Mouse (Mus musculus) stomach, postnatal 0 days (tissue): ENCODE measurements at regions not wholly inside any gene's neighbourhood (a gene's known extent, or its start where the extent isn't known, plus 50 kb on each side); places are given as distances from the start of the nearest gene placed in this dataset.

Experiments
- ATAC-seq: fragments of 200-750 bp; cut with Nextera tagmentation; 2 replicates; pipeline ENCODE4 v1.8.0; 2017; ENCODE audit not compliant: low FRiP score, low TSS enrichment
- DNase-seq: peaks from one replicate; pipeline ENCODE4 v3.0.0-alpha.2; 2016; ENCODE audit warnings: low spot score
- H3K27ac ChIP-seq: fragments of 300-500 bp; sonication (generic); replicated peaks from 2 replicates; pipeline ENCODE4 v1.5.1; 2014; ENCODE audit warnings: mild to moderate bottlenecking, control low read depth
- H3K27me3 ChIP-seq: fragments of 300-500 bp; sonication (generic); 2 replicates; pipeline ENCODE4 v1.6.1; 2014; ENCODE audit warnings: low read length; ENCODE audit not compliant: control insufficient read depth, insufficient read depth
- H3K36me3 ChIP-seq: fragments of 300-500 bp; sonication (generic); 2 replicates; pipeline ENCODE4 v1.6.1; 2014; ENCODE audit warnings: low read length, mixed read lengths; ENCODE audit not compliant: control insufficient read depth, insufficient read depth
- H3K4me1 ChIP-seq: fragments of 300-500 bp; sonication (generic); replicated peaks from 2 replicates; pipeline ENCODE4 v1.6.1; 2014; ENCODE audit warnings: antibody characterized with exemption; ENCODE audit not compliant: control insufficient read depth, insufficient read depth
- H3K4me2 ChIP-seq: fragments of 300-500 bp; sonication (generic); replicated peaks from 2 replicates; pipeline ENCODE4 v1.6.1; 2014; ENCODE audit warnings: low read depth, mild to moderate bottlenecking, control low read depth, moderate library complexity
- H3K4me3 ChIP-seq: fragments of 300-500 bp; sonication (generic); 2 replicates; pipeline ENCODE4 v1.5.1; 2014; ENCODE audit warnings: low read depth, low read length, control low read depth
- H3K9ac ChIP-seq: fragments of 300-500 bp; sonication (generic); 2 replicates; pipeline ENCODE4 v1.6.1; 2014; ENCODE audit warnings: mild to moderate bottlenecking, low read length, control low read depth, mixed read lengths
- H3K9me3 ChIP-seq: fragments of 300-500 bp; sonication (generic); 2 replicates; pipeline ENCODE4 v1.6.1; 2016; ENCODE audit warnings: low read length; ENCODE audit not compliant: control insufficient read depth
- CTCF ChIP-seq: IDR thresholded peaks from 2 replicates; pipeline ENCODE4 v1.5.1; 2016; ENCODE audit warnings: antibody characterized with exemption, low read depth, mild to moderate bottlenecking, moderate library complexity
- EP300 ChIP-seq: optimal IDR thresholded peaks from 2 replicates; pipeline ENCODE3; 2016; ENCODE audit warnings: antibody characterized with exemption
- WGBS: fragments of 180-500 bp; shearing (Covaris S2); extraction: QIAGEN DNeasy Blood & Tissue Kit; methylation state at CpG from one replicate; pipeline ENCODE4 v1.1.7; 2014; 5-methylcytosine and 5-hydroxymethylcytosine counted together

- Histone ChIP-seq H3K9me3 (no peaks in the 10 kb centered on the region), H3K4me3 (no peak overlapping the region), H3K27ac (no peak overlapping the region), H3K9ac (no peak overlapping the region), H3K4me2 (no peak overlapping the region), H3K36me3 (no peaks in the 10 kb centered on the region), H3K4me1 (no peaks in the 10 kb centered on the region), H3K27me3 (no peaks in the 10 kb centered on the region)
- DNase-seq, result no peak
- no peak for TF ChIP-seq CTCF
- TF ChIP-seq EP300, result no peak
- ATAC-seq, result no peak
- WGBS, result 55% methylated on average over 4 of the region's 4 CpGs
Observed at GRCm38 (mm10) chr12:71616121-71616520, 214.8 kb upstream of the Daam1 start.

- ATAC-seq, result no peak
- 52% methylated on average over 6 of the region's 6 CpGs for WGBS
- no peak overlapping the region for H3K27ac ChIP-seq
Observed at GRCm38 (mm10) chr12:71618466-71618865, 212.4 kb upstream of the Daam1 start.

DNA sequence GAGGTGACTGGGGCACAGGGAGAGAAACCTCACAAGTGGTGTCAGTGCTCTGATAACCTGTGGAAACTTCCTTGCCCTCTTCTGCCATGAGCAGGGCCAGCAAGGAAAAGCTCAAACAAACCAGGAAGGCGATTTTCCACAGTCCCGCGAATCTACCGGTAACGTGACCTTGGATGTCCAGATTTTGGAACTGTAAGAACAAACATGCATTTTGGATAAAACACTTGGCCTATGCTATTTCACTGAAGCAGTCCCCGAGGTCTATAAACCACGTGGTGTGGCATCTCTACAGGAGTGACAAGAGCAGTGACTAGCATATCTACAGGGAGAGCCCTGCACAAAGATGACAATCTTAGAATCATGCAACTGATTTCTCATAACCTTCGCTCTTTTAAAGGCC lies 211.9 kb upstream of the Daam1 start:
- ATAC-seq (no peak), DNase-seq (no peak)
- Histone ChIP-seq H3K9ac (no peak overlapping the region), H3K9me3 (no peaks in the 10 kb centered on the region), H3K27me3 (no peaks in the 10 kb centered on the region), H3K4me2 (no peak overlapping the region), H3K27ac (no peak overlapping the region), H3K4me1 (no peaks in the 10 kb centered on the region), H3K4me3 (no peak overlapping the region), H3K36me3 (no peaks in the 10 kb centered on the region)
- TF ChIP-seq EP300, result no peak
- no peak for TF ChIP-seq CTCF
- 76% methylated on average over 8 of the region's 8 CpGs for WGBS

More at GRCm38 (mm10) chr12:71618466-71618865, 212.4 kb upstream of the Daam1 start:
- H3K4me3 ChIP-seq, result no peak overlapping the region
- no peak overlapping the region for H3K9ac ChIP-seq
- no peaks in the 10 kb centered on the region for H3K9me3 ChIP-seq
- no peaks in the 10 kb centered on the region for H3K4me1 ChIP-seq
- no peak for DNase-seq
- TF ChIP-seq EP300 (no peak), CTCF (no peak)
- no peak overlapping the region for H3K4me2 ChIP-seq
- no peaks in the 10 kb centered on the region for H3K36me3 ChIP-seq
- H3K27me3 ChIP-seq, result no peaks in the 10 kb centered on the region

DNA sequence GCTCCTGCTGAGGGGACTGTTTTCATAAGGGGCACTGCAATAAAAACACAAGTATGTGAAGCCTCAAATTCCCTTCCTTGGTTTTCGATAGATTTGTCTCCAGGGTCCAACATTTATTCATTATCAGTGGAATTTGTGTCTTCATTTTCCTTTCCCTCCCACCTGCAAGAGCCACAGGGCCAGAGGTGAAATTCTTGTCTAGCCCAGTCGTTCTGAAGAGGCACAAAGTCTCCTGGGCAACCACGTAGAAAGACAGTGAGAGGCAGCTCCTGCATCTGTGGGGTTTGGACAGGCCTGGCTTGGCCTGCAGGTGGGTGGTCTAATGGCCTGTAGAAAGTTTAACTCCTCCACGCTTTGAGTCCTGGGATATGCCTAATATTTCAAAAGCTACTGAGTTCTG lies 211.3 kb upstream of the Daam1 start:
- no peak overlapping the region for H3K4me2 ChIP-seq
- H3K4me3 ChIP-seq, result no peak overlapping the region
- TF ChIP-seq EP300 (no peak), CTCF (no peak)
- WGBS, result 39% methylated on average over 4 of the region's 4 CpGs
- no peak for ATAC-seq
- no peak for DNase-seq
- no peak overlapping the region for H3K27ac ChIP-seq
- H3K4me1 ChIP-seq, result no peaks in the 10 kb centered on the region
- no peaks in the 10 kb centered on the region for H3K36me3 ChIP-seq
- no peak overlapping the region for H3K9ac ChIP-seq
- no peaks in the 10 kb centered on the region for H3K27me3 ChIP-seq
- H3K9me3 ChIP-seq, result no peaks in the 10 kb centered on the region

GRCm38 (mm10) chr12:71621542-71621941 lies 209.3 kb upstream of the Daam1 start:
- ATAC-seq (no peak), DNase-seq (no peak)
- 55% methylated on average over 4 of the region's 4 CpGs for WGBS
- Histone ChIP-seq H3K9me3 (no peaks in the 10 kb centered on the region), H3K36me3 (no peaks in the 10 kb centered on the region), H3K4me3 (no peak overlapping the region), H3K9ac (no peak overlapping the region), H3K4me1 (no peaks in the 10 kb centered on the region), H3K4me2 (no peak overlapping the region), H3K27ac (no peak overlapping the region), H3K27me3 (no peaks in the 10 kb centered on the region)
- TF ChIP-seq EP300 (no peak), CTCF (no peak)

- H3K27ac ChIP-seq, result no peak overlapping the region
- H3K4me3 ChIP-seq, result no peak overlapping the region
- H3K9ac ChIP-seq, result no peak overlapping the region
- DNase-seq (no peak), ATAC-seq (no peak)
- no peaks in the 10 kb centered on the region for H3K9me3 ChIP-seq
- TF ChIP-seq CTCF (no peak), EP300 (no peak)
- no peaks in the 10 kb centered on the region for H3K36me3 ChIP-seq
- H3K4me1 ChIP-seq, result no peaks in the 10 kb centered on the region
- no peak overlapping the region for H3K4me2 ChIP-seq
- WGBS, result 82% methylated on average over 2 of the region's 2 CpGs
- H3K27me3 ChIP-seq, result no peaks in the 10 kb centered on the region
Observed at GRCm38 (mm10) chr12:71622761-71623160, 208.1 kb upstream of the Daam1 start.
